Mouse (Mus musculus) left cerebral cortex, postnatal 36 days (tissue): ENCODE data around the gene Stag1. TPM values are rescaled to one million over a fixed set of nuclear protein-coding genes. Genes with fewer than 3 reads are reported as not detected.
"Not testable (repeated sequence)": the region's sequence is repeated elsewhere in the genome, so short reads cannot be mapped to it uniquely, and the experiment has no call there.

Experiments used
- DNase-seq, 2 experiments: peaks; one replicate each; pipeline ENCODE4 v3.0.0; 2021 to 2022; ENCODE audit warnings: low spot score in 2 of 2, mixed read lengths in 1 of 2
- intact Hi-C: fragments of 180-260 bp; cut with DNase I; formaldehyde crosslinking; loops from one replicate; pipeline ENCODE4 v1.15.1; 2025
- total RNA-seq, 2 experiments: library from RNA; stranded (reverse); gene quantifications; 2 replicates each; pipeline ENCODE4 v1.2.3; 2021

Stag1 gene
- total RNA-seq, 2 experiments from 2014 or later = 48.3 to 61.0 TPM

DNA sequence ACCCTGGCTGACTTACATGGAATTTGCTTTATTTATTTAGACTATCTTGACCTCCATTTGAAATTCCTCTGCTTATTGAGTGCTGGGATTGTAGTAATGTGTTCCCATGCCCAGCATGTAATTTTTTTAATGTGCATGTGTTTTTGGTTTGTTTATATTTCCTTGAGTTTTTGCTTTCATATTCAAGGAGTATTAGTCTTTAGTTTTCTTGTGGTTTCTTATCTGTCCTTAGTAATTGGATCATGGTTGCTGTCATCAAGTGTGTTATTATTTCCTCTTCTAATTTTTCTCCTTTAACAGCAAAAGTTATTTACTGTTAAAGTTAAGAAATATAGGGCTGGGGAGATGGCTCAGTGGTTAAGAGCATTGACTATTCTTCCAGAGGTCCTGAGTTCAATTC is 63.0 kb downstream of the Stag1 start:
- DNase-seq = no peak
- intact Hi-C loops = no loop called here

DNA sequence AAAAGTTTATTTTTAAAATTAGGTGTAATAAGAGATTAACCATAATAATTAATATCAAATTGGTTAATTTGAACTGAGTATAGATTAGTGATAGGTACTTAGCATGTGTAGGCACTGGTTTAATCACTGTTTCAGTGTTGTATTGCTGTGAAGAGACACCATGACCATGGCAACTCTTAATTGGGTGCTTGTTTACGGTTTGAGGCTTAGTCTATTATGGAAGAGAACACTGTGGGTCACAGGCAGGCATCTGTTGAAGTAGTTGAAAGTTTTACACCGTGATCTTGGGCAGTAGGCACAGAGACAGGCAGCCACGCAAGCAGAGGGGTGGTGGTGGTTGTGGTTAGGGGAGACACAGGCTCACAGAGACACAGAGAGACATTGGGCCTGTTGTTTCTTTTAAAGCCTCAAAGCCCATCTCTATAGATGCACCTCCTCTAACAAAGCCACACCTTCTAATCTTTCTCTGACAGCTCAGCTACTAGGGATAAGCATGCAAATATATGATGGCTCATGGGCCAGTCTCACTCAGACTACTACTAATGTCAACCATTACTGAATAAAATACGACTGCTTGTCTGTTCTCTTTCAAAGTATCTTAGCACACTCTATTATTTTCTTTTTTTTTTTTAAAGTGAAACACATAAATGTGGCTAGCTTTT is 66.0 kb downstream of the Stag1 start:
- intact Hi-C loops = no loop called here
- DNase-seq = no peak

DNA sequence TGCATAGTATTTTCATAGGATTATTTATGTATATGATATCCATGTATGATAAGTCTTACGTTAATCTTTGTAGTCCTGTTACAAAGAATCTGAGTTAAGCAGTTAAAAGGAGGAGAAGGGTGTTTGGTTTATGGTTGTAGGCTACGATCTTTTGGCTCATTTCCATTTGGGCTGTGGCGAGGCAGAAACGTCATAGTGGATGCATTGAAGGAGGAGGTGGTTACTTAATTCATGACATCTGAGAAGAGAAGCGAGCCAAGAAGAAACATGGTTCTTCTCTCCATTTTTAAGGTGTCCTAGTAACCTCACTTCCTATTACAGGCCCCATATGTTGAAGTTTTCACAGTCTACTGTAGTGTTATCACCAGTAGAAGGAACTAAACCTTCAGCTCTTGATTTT is 72.6 kb downstream of the Stag1 start:
- DNase-seq = no peak
- intact Hi-C loops = no loop called here

DNA sequence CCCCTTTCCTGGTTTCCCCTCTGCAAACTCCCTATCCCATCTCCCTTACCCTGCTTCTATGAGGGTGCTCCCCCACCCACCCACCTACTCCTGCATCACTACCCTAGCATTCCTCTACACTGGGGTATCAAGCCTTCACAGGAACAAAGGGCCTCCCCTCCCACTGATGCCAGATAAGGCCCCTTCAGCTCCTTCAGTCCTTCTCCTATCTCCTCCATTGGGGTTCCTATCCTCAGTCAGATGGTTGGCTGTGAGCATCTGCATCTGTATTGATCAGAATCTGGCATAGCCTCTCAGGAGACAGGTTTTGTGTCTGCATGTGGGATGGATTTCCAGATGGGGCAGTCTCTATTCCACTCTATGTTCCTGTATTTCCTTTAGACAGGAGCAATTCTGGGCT is 81.4 kb downstream of the Stag1 start:
- no peak for DNase-seq
- intact Hi-C loops = no loop called here

DNA sequence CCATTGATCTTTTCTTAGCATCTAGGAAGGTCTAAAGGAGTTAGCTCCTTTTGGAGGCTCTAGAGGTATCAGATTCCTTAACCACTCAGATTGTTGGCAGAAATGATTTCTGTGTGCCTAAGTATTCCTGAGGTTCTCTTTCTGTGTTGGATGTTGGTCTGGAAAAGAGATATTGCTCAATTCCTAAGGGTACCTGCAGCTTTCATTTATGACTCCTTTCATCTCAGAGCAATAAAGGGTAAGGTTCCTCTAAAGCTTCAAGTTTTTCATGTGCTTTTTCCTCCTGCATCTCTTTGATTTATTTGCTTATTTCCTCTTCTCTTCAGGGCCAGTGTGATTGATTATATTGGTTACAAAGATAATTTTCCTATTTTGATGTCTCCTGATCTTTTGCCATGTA is 84.7 kb downstream of the Stag1 start:
- no peak for DNase-seq
- intact Hi-C loops = no loop called here

DNA sequence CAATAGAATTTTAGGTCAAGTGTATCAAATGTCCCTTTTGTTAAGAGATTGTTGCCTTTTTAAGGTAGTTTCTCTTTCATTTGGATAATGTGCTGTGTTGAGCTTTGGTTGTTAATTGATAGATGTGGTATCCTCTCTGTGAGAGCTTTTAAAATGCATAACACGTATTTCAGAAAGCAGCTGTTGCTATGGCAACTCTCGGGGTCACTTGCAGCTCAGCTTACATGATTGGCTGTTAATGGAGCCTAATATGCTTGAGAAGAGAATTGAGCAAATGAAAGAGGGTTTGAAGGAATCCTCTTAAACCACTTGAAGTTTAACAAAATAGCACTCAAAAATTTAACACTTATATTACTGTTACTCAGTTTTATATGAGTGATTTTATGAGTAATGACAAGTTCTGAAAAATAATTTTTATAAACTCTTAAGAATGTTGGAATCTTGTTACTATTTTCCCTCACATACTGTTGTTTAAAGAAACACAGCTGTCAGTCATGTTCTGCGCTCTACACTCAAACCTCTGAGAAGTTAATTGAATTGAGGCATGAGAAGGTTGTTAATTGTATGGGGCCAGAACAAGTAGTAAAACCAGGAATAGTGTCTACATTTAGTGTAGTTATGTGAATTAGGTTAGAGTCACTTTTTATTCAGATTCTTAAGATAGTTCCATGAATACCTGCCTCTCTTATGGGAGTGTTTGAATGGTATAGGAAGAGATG is 88.3 kb downstream of the Stag1 start:
- no peak for DNase-seq
- intact Hi-C loops = no loop called here

DNA sequence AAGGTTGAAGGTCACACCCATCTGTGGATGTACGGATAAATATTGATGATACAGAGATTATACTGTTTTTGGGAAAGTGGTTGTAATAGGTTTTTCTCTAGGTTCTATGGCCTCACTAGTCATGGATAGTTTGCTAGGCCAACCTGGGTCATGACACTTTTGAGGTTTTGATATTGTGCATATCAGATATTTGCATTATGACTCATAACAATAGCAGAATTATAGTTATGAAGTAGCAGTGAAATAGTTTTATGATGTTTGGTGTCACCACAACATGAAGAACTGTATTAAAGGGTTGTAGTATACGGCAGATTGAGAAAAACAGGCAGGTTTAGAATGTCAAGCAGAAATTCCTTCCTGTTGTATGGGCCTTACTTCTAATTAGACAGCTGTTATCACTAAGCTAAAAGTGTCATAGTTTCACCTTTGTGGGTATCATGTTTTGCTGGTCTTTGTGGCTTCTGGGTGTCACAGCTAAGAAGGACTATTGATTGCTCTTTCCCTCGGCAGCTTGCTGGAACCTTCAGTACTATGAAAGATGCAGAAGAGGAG is 92.2 kb downstream of the Stag1 start:
- intact Hi-C loops = no loop called here
- no peak for DNase-seq

DNA sequence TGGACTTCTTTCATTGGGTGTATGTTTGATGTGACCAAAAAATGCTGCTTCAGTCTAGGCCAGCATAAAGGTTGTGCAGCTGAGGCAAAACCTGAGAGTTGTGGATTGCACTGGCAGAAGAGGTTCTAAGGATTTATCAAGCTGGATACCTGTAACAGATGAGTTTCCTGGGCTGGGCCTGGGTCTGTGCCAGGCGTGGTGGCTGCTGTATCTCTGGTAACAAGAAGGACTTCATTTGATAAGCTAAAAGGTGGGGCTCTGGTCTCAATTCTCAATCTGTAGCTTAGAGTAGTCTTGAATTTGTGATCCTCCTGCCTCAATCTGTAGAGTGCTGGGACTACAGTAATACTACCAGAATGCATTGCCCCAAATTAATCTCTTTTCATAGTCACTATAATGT is 94.6 kb downstream of the Stag1 start:
- DNase-seq = no peak
- intact Hi-C loops = no loop called here

DNA sequence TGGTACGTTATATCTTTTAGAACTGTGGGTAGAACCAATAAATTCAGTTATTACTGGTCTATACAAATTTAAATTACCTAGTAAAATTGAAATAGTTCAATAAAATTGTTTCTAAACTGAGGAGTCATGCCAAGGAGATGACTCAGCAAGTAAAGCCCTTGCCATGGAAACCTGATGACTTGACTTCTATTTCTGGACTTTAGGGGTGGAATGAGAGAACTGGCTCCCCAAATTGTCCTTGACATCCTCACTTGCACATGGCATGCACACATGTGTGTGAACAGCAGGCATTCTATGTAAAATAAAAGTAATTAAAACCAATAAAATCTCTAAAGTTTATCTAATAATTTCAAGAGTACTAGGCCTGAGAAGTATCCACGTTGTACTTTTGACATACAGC is 98.9 kb downstream of the Stag1 start:
- intact Hi-C loops = no loop called here
- DNase-seq = no peak

DNA sequence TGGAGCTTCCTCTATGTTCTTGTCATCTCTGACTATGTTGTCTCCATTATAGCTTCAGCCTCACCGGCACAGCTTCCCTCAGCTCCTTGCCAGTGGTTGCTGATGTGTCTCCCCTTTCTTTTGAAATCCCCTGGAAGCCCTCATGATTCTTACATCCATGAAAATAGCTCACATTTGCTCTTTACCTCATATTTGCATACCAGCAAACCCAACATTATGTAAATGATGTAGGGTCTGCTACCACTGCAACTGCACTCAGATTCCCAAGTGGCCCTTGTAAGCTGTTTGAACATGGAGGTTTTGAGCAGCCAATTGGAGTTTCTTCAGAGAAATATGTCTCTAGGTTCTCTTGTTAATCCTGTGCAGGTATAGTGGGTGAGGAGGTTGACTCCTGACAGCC is 110.0 kb downstream of the Stag1 start:
- no peak for DNase-seq
- intact Hi-C loops = no loop called here

DNA sequence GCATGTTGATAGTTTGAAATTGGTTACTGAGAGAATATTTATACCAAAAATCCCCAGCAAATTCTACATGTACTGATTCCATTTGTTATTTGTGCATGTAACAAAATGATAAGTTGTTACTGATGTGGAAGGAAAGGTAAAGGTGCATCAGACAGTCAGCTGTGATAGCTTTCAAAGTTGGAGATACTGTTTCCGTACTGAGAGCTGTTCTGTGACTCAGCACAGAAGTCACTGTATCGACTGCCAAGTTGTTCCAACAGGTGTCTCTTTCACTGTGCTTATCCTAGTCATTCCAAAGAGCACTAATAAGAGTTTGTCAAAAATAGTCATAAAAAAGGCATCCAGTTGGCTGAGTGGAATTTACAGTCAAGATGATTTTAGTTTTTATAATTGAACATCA is 114.1 kb downstream of the Stag1 start:
- intact Hi-C loops = no loop called here

DNA sequence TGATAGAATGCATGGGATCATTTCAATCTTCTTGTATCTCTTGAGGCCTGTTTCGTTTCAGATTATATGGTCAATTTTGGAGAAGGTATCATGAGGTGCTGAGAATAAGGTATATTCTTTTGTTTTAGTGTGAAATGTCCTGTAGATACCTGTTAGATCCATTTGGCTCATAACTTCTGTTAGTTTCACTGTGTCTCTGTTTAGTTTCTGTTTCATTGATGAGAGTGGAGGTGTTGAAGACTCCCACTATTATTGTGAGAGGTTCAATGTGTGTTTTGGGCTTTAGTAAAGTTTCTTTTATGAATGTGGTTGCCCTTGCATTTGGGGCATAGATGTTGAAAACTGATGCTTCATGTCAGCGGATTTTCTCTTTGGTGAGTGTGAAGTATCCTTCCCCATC is 127.2 kb downstream of the Stag1 start:
- intact Hi-C loops, DNase-seq: not testable (repeated sequence)

More for the DNA sequence above, 114.1 kb downstream of the Stag1 start:
- no peak for DNase-seq

DNA sequence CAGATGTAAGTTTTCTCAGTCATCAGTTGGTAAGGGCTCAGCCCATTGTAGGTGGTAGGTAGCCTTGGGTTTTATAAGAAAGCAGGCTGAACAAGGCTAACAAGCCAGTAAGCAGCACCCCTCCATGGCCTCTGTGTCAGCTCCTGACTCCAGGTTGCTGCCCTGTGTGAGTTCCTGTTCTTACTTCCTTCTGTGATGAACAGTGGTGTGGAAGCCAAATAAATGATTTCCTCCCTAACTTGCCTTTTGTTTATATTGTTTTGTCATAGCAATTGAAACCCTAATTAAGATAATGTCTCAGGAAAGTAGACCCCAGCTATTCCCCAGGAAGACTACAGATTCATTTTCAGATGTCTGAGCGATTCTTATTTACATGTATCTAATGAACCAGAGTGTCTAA is 134.2 kb downstream of the Stag1 start:
- no peak for DNase-seq
- intact Hi-C loops = no loop called here

DNA sequence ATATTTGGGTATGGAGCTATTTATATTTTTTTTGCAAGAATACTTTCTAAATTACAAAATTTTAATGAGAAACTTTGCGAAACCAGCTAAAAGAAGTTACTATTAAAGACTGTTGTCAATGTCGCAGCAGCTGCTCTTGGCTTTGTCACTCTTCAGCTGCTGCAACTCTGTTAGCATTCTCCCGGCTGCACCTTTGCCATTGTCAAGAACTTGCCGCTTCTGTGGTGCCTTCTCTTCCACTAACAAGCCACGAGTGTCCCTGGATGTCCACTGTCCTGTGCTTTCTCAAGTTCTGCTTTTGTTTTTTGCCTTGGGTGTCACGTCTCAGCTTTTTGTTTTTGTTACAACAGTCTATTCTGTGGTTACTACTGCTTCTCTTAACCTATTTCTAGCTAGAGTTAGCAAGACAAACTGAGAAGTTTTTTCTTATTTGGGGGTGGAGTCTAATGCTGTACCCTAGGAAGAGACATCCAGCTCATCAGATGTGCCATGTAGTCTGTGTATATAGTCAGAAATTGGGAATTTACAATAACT is 136.4 kb downstream of the Stag1 start:
- intact Hi-C loops = no loop called here
- DNase-seq = no peak

DNA sequence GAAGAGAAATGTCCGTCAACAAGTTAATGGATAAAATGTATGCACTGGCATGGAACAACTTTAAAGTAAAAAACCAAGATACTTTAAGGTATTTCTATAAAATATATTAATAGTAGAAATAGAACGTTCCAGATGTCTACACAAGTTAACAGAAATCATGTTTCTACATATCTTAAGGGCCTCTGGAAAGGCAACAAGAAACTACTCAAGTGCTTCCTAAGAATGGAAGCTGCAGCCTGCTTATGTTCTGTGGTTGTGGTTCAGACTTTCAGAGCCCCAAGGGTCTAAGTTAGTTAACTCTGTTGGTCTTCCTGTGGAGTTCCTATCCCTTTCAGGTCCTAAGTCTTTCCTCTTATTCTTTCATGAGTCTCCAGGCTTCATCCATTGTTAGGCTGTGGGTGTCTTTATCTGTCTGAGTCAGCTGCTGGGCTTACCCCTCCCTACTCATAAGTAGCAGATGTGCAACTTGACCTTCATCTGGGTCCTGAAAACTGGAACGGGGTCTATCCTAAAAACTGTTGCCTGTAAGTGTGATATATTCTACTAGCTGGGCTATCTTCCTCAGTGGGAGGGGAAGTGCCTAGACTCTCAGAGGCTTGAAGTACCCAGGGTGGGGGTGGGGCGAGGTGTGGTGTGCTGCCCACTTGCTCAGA is 138.5 kb downstream of the Stag1 start:
- DNase-seq = no peak
- intact Hi-C loops = no loop called here

DNA sequence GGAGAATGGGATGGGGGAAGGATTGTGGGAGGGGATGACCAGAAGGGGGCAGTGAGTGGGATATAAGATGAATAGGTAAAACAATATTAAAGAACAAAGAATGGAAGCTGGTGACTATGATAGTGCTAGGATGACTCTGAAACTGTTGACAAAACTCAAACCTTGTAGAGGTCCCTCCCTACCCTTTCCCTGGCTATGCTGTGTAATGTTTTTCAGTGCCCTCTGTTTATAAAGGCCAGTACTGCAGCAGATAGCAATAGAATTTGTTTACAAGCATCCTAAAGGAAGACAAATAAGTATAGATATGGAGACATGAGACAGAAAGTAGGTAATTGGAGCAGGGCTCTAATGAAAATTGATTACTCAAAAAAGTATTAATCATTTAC is 139.0 kb downstream of the Stag1 start:
- no peak for DNase-seq
- intact Hi-C loops = no loop called here

DNA sequence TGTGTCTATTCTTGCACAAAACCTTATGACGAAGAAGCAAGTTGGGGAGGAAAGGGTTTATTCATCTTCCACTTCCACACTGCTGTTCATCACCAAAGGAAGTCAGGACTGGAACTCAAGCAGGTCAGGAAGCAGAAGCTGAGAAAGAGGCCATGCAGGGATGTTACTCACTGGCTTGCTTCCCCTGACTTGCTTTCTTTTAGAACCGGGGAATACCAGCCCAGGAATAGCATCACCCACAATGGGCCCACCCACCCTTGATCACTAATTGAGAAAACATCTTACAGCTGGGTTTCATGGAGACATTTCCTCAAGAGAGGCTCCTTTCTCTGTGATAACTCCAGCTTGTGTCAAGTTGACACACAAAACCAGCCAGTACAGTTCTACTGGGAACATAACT is 179.6 kb downstream of the Stag1 start:
- DNase-seq, intact Hi-C loops: not testable (repeated sequence)

DNA sequence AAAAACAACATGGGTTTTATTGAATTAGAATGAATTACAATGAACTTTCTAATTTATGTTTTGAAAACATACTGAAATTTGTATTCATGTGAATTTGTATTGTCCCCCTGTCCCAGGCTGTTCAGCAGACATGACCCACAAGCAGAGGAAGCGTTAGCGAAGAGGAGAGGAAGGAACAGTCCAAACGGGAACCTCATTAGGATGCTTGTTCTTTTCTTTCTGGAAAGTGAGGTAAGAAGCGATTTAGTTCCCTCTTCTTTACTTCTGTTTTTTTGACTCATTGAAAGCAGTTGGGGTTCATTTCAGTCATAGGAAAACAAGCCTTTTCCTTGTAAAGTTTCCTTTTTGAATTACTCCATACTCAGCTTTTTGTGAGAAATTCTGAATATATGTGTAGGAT is 268.4 kb downstream of the Stag1 start:
- intact Hi-C loops = no loop called here
- DNase-seq = no peak

DNA sequence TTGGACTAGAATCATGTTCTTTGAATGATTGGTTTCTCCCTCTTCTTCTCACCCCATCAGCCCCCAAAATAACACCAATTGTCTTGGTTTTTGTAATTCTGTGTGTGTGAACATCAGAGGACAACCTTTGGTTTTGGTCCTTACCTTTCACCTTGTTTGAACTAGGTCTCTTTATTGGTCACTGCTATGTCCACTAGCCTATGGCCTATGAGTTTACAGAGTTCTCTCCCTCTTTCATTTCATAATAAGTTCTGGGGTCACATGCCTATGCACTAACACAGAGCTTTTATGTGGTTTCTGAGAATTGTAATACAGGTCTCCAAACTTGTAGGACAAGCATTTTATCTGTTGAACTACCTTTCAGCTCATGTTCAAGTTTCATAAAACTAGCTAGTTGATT is 272.0 kb downstream of the Stag1 start:
- intact Hi-C loops = no loop called here

DNA sequence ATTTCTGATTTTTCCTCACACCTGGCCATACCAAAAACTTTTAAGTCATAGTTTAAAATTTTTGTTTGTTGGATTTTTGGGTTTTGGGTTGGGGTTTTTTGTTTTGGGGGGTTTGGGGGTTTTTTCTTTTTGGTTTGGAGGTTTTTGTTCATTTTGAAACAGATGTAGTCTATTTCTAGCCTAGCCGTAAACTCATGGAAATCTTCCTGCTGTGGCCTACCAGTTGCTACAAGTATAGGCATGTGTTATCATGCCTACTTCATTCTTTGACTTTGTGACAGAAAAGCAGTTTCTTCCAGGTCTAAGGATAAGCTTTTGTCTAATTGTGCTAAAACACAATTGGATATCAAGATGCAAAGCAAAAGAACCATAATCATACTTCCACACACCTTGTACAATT is 298.5 kb downstream of the Stag1 start:
- DNase-seq = no peak
- intact Hi-C loops = no loop called here

More for the DNA sequence above, 272.0 kb downstream of the Stag1 start:
- DNase-seq = no peak

DNA sequence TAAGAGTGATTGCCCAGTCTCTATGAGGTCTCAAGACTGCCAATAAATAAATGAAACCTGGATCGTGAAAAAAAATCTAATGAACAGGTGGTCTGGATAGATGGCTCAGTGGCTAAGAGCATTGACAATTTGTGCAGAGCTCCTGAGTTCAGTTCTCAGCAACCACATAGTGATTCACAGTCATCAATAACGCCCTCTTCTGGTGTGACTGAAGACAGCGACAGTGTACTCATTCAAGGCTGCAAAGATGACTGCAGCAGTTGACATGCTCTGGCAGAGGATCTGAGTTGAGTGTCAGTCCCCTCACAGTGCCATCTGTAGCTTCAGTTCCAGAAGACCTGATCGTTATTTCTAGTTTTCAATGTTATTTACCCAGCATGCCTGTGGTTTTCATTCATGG is 300.4 kb downstream of the Stag1 start:
- no peak for DNase-seq
- intact Hi-C loops = no loop called here
